Mouse (Mus musculus) layer of hippocampus, adult 2 months (tissue): ENCODE measurements at regions not wholly inside any gene's neighbourhood (a gene's known extent, or its start where the extent isn't known, plus 50 kb on each side); places are given as distances from the start of the nearest gene placed in this dataset.

ENCODE experiments used
- DNase-seq, 2 experiments: peaks; one replicate each; pipeline ENCODE4 v3.0.0; 2022; ENCODE audit warnings: low spot score in 2 of 2
- H3K27ac ChIP-seq: fragments of 200-600 bp; 2 replicates; pipeline ENCODE4 v1.8.1; 2022
- H3K4me3 ChIP-seq: fragments of 200-600 bp; 2 replicates; pipeline ENCODE4 v1.8.1; 2022; ENCODE audit warnings: mild to moderate bottlenecking
- CTCF ChIP-seq: fragments of 200-600 bp; conservative IDR thresholded peaks from 2 replicates; pipeline ENCODE4 v1.8.1; 2022; ENCODE audit warnings: antibody characterized with exemption, mild to moderate bottlenecking, moderate library complexity

DNA sequence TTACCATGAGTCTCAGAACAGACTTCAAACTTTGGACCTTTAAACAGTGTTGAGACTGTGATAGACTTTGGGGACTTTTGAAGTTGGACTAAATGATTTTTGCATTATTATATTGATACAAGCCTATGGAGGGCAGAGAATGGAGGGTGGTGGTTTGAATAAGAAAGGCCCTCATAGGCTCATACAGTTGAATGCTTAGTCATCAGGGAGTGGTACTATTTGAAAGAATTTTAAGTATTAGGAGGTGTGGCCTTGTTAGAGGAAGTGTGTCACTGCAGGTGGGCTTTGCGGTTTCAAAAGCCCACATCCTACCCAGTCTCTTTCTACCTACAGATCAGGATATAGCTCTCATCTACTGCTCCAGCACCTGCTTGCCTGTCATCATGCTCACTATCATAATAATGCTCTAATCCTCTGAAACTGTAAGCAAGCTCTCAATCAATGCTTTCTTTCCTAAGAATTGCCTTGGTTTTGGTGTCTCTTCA, 153.7 kb upstream of the Fstl4 start:
- H3K27ac ChIP-seq: no peak overlapping the region
- DNase-seq: no peak
- H3K4me3 ChIP-seq: no peak overlapping the region
- TF ChIP-seq CTCF: no peak

DNA sequence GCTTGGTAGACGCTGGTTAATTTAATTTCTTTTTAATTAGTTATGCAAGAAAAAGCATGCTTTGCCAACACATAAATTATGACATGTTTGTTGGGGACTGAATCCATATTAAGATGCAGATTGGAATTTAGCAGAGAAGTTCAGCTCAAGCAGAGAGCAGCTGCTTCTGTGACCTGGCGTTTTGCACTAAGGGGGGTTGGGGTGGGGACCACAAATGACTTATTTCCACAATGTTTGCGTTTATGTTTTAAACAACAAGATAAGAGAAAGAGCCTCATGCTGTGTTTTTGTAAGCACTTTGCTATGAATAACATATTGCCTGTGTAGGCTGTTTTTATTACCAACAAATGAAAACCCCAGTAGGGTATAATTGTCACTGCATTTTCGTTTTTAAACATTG, 148.8 kb upstream of the Fstl4 start:
- no peak for DNase-seq
- H3K4me3 ChIP-seq: no peak overlapping the region
- no peak for TF ChIP-seq CTCF
- H3K27ac ChIP-seq: peak overlapping the region; percentile 51

DNA sequence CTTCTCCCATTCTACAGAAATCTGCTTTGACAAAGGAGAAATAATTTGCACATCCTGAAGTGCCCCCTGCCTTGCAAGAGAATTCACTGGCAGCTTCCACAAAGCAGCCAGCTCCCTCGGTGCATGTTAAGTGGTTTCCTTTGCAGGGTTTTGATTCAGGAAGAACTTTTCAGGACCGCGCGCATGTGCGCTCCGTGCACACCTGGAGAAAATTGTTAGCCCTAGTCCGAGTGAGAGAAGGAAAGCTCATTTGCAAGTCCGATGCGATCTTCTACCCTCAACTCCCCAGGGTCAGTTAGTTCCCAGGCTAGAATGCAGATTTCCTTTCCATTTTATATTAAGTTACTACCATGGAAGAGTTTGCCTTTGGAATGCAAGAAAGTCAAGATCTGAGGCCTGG, 145.8 kb upstream of the Fstl4 start:
- H3K4me3 ChIP-seq: no peak overlapping the region
- no peak for DNase-seq
- no peak overlapping the region for H3K27ac ChIP-seq
- TF ChIP-seq CTCF: no peak

DNA sequence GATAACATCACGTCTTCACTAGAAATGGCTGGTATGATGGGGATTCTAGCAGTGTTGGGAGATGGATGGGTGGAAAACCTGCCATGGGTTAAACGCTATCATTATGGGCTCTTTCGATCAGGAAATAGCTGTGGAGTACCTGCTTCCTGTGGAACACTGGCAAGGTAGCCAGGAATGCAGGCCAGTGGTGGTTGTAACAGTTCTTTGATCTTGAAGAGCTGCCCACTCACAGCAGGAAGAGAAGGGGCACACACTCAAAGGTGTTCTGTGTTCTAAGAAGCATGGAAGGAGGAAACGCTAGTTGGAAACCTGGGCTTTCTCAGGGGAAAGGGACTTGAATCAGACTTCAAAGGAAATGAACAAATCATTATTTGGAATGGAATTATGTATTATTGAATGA, 141.6 kb upstream of the Fstl4 start:
- Histone ChIP-seq H3K27ac (no peak overlapping the region), H3K4me3 (no peak overlapping the region)
- no peak for TF ChIP-seq CTCF
- no peak for DNase-seq

DNA sequence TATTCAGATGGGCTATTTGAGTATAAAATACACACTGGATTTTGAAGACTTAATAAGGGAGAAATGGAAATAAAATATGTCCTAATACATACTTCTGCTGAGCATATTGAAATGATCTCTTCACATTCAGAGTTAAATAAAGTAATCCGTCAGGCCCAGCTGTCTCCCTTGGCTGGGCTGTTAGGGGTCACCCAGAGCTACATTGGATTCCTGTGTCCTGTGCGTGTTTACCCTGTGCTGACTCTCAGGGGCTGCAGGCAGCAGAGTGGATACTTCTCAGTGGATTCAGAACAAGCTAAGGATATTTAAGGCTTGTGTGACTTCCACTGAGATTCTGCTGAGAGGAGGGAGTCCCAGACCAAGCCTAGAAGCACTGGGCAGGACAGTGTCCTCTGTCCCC, 135.6 kb upstream of the Fstl4 start:
- Histone ChIP-seq H3K27ac (no peak overlapping the region), H3K4me3 (no peak overlapping the region)
- no peak for TF ChIP-seq CTCF
- no peak for DNase-seq

DNA sequence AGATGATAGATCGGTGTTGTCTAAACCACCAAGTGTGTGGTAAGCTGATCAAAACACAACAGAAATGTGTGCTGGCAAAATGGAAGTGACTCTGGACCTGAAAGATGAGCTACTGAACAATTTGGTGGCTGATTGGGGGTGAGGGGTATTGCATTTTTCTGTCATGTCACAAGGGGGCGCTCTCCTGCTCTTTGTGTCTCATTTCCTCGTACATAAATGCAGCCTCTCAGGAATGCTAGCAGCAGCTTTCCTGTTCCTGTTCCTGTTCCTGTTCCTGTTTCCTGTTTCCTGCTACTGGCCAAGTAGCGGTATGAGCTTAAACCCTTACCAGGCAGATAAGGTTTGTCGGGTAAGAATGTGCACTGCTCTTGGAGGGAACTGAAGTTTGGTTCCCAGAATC, 134.7 kb upstream of the Fstl4 start:
- no peak overlapping the region for H3K27ac ChIP-seq
- DNase-seq: no peak
- H3K4me3 ChIP-seq: no peak overlapping the region
- peak; percentile 61 for TF ChIP-seq CTCF

DNA sequence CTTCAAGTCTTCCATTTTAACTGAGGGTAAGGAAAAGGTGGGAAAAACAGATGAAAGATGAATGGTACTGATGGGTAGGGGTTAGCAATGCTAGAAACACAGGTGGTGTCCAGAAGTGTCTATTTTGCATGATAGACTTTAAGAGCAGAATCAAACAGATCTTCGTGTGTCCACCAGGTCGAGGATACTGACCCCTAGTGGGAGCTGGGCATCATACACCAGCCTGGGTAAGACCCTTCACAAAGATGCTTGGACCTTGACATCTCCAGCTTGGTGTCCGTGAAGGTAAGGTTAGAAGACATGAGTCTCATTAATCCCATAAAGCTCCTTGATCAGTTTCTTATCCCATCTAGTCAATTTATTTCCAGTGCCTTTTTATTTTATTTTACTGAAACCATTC, 132.9 kb upstream of the Fstl4 start:
- TF ChIP-seq CTCF: peak; percentile 39

DNA sequence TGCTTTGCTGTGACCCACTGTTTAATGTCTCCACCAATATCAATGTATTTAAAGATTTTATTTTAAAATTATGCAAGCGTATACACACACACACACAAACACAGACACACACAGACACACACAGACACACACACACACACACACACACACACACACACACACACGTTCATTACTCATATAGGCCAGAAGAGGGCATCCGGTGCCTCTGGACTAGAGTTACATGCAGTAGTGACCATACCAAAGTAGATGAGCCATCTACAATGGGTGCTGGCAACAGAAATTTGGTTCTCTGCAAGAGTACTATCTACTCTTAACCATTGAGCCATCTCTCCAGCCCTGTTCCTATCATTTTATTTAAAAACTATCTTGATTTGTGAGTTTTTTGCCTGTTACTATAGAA, 130.2 kb upstream of the Fstl4 start:
- TF ChIP-seq CTCF: no peak
- DNase-seq: no peak
- Histone ChIP-seq H3K4me3 (no peak overlapping the region), H3K27ac (peak overlapping the region; percentile 46; the same call in 1 of the 2 replicates)

More for the DNA sequence above, 132.9 kb upstream of the Fstl4 start:
- no peak for DNase-seq
- Histone ChIP-seq H3K27ac (no peak overlapping the region), H3K4me3 (no peak overlapping the region)

DNA sequence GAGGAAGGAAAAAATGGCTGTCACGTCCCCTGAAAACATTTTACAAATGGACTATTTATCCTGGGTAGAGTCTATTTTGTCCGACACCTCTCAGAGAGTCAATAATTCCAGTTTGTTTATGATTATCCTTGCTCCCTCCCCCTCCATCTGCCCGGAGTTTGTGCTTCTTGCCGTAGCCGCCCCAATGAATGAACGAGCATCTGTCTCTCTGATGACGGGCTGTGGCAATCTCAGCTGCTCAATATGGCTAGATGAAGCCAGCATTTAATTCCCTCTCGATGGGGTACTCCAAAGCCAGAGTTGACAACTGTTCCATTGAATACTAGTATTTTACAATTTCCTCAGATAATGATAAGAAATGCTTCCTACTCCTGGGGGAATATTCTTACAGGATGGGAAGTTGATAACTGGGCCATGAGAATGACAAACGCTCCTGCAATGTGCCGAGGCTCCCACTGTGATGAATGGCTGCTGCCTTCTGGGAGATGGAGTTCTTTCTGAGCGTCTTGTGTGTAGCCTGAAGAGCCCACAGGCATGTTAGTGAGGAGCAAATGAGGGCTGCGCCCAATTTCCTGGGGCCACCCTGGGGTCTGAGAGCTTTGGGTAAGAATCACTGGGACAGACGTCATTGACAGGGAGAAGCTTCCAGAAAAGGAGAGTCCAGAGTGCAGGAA, 128.6 kb upstream of the Fstl4 start:
- no peak for TF ChIP-seq CTCF
- peak; percentile 63 to 72 for DNase-seq
- Histone ChIP-seq H3K27ac (peak overlapping the region; percentile 46; the same call in 1 of the 2 replicates), H3K4me3 (no peak overlapping the region)

DNA sequence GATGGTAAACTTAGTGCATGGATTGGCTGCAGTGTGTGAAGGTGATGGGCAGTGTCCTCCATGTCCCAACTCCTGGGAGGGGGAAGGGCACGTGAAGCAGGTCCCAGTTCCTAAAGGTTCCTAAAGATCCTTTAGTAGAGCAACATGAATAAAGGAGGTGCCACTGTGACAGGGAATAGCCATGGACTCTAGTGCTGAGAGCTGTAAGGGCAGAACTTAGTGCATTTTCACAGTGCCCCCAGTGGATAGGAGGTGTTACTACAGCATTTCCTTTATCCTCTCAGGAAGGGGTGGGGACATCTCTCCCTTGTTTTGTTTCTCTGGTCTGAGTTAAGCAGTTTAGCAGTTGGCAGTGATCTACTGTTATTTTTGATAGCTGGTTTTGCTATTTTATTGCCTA, 125.5 kb upstream of the Fstl4 start:
- DNase-seq: no peak
- H3K4me3 ChIP-seq: no peak overlapping the region
- peak; percentile 65 for TF ChIP-seq CTCF
- H3K27ac ChIP-seq: no peak overlapping the region

DNA sequence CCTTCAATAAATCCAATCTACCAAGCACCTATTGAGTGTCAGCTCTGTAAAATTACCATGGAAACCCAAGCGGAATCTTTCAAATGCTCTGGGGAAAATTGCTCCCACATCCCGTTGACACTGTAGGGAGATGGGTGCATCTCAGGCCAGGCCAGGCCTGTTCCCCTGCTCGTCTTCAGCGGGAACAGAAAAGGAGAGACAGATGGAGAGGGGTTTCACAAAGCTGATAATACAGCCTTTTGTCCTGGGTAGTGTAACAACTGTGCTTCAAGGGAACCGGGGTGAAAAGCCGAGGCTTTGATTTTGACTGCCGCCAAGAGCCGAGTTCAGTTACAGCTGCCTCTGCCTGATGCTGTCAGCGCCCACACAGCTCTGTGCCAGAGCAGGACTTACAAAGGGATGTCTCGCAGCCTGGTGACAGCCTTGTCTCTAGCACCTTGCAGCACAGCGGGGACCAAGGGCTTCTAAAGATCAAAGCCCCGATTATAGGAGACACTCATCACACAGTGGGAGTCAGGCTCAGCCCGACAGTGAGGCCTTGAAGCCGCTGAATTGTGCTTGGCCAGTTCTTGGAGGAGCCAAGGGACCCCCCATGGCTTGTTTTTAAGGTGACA, 122.6 kb upstream of the Fstl4 start:
- H3K4me3 ChIP-seq: no peak overlapping the region
- no peak for TF ChIP-seq CTCF
- DNase-seq: no peak
- H3K27ac ChIP-seq: peak overlapping the region; percentile 40

DNA sequence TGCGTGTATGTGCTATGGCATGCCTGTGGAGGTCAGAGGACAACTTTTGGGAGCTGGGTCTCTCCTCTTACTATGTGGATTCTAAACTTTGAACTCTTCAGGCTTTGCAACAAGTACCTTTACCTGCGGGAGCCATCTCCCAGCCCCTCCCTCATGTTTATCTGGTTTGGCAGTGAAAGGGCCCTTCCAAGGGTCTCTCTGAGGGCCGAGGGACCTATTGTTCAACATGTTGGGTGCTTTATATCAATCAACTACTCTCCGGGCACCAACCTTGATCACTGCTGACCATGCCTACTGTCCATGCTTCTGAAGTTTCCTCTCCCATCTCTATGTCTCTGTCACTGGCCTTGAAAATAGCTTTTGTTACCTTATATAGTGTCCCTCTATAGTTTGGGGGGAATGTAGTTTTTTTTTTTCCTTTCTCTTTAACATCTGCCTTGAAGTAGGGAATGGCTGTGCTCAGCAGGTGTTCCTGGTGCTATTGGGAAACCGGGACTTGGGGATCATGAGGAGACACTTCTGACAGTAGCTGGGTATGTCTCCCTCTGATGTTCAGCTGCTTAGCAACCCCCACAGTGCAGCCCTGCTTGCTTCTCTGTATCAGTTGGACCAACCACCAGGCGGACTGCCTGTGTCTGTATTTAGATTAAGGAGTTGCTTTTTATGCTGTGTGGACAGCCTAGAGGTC, 120.2 kb upstream of the Fstl4 start:
- no peak for DNase-seq

DNA sequence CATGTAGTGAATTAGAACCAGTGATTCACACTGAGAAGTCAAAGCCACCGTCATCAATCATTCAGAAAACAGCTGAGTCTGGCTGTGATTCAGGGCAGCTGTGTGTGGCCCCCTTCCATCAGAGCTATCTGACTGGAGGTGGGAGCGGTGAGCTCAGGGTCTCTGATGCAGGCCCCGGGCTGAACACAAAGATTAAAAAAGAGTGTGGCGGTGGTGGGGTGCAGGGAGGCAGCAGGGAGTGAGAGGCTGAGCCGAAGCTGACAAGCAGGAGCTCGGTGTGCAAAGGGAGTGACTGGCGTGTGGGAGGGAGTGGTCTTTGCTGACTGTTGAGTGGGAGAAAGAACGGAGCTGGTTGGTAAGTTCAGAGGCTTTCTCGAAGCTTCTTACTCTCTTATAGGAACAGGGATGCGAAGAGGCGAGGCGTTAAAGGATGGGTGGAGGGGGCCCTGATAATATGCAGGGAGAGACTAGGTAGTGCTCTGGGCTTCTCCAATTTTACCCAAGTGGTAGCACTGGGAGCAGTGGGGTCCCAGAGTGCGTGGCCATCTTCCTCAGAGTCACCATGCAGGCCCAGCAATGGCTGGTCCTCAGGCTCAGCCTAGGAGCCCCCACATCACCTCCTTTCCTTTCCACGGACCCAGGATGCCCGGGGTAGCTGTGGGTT, 116.1 kb upstream of the Fstl4 start:
- TF ChIP-seq CTCF: no peak
- Histone ChIP-seq H3K4me3 (no peak overlapping the region), H3K27ac (no peak overlapping the region)
- no peak for DNase-seq

More for the DNA sequence above, 120.2 kb upstream of the Fstl4 start:
- Histone ChIP-seq H3K4me3 (no peak overlapping the region), H3K27ac (no peak overlapping the region)
- no peak for TF ChIP-seq CTCF
